Mouse (Mus musculus): ENCODE measurements around the gene Alox12b.

The Alox12b gene

DNA sequence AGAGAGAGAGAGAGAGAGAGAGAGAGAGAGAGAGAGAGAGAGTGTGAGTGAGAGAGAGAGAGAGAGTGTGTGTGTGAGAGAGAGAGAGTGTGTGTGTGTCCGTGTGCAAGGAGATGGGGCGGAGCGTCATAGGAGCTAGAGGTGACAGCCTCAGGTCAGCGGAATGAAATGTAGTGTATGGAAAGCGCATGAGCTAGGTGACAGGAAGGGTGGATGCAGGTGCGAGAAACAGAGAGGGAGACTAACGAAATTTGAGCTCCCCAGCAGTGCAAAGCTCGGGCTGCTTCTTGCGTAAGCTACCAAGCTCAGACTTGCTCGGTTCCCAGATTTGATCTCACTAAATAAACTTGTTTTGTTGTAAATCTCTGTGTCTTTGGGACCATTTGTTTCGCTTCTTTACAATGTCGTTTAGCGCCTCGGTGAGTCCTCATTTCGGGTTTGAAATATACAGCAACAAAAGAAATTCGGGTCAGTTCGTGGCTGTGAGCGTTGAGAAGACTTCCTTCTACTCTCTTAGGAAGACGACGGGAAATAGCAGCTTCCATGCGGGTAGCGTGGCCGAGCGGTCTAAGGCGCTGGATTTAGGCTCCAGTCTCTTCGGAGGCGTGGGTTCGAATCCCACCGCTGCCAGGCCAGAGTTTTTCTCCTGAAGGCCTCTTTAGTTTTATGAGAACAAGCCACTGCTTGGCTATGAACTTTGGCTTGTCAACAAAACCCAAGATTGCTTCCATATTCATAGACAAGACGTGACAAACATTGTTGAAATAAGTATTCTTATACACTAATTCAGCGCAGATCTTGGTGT is 32.9 kb upstream of the Alox12b start:
- DNase-seq (ENCODE audit: low spot score), result peak; percentile 88

- DNase-seq (ENCODE audit: low spot score), result peak; percentile 66
Measured at GRCm38 (mm10) chr11:69124498-69124847, 32.3 kb upstream of the Alox12b start.

DNA sequence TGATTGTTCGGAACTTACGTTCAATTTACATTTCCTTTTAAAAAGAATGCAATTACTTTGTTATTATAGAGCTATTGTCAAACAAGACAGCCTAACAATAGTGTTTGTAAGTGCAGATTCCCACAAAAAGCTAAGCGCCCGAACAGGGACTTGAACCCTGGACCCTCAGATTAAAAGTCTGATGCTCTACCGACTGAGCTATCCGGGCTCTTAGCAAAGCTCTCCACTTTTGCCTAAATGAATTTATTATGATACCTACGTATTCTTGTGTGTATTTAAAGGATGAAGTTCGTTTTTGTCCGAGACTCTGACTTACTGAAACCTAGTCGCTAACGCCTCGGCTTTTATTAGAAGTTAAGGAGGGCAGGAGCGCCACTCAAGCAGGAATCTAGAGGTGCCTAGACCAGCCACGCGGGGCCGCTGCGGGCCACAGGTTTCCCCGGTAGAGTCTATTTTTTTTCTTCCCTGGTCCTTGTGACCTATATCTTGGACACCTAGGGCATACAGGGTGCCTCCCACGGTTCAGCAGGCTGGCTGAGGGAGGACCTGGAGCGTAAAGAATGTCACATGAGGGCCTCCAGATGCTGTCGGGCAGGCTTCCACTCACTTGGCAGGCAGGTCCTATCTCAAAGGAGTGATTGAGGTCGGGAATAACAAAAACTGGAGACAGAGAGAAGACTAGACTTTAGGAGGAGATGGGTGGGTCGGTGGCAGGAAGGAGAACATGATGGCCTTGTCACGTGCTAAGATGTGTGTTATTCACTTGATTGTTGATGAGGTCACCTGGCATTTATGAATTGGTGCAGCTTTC is 31.5 kb upstream of the Alox12b start:
- DNase-seq (ENCODE audit: low spot score), result peak; percentile 81

- no peak for DNase-seq (ENCODE audit: low spot score)
Measured at GRCm38 (mm10) chr11:69125852-69125918, 31.1 kb upstream of the Alox12b start, which contains the start of gene Aloxe3. TSS of gene Aloxe3 (plus strand) at chr11:69125896.

GRCm38 (mm10) chr11:69125919-69126705 is 30.7 kb upstream of the Alox12b start:
- DNase-seq (ENCODE audit: low spot score), result peak; percentile 16

DNA sequence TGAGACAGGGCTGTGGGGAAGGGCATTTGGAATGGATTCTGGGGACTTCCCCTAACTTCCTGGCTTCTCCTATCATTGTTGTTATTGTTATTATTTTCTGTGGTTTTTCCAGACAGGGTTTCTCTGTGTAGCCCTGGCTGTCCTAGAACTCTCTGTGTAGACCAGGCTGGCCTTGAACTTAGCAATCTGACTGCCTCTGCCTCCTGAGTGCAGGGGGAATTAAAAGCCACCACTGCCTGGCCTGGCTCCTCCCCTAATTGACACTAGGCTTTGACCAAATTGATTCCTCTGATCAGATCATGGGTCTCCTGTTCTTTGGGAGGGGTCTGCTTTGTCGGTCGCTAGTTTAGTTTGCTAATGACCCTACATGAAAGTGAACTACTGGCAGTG is 30.1 kb upstream of the Alox12b start:
- peak; percentile 4 for DNase-seq (ENCODE audit: low spot score)

DNA sequence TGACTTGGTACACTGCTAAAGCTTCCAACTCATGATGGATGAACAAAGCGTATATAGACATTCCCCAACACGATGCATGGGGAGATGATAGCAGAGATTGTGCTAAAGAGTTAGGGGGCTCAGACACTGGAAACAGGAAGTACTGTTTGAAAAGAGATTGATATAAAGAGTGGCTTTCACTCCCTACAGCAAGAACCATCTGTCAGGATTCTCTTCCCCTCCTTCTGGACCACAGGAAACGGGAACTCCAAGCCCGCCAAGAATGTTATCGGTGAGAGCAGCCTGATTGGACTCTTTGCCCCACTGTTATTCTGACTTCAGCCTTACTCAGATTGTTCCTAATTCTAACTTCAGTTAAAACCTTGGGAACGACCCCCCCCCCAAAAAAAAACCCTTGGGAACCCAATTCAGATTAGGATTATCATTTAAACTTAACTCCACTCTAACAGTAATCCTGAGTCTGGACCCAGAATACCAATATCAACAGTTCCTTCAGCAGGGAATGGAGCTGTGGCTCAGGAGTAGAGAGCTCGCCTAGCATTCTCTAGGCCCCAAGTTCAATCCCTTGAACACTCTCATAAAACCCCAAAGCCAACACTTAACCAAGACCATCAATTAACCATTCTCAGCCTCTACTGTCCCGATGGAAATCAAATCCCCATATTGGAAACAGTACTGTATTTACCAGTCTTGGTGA is 28.2 kb upstream of the Alox12b start:
- DNase-seq (ENCODE audit: low spot score), result no peak

- no peak for DNase-seq (ENCODE audit: low spot score)
Measured at GRCm38 (mm10) chr11:69133566-69133922, 23.2 kb upstream of the Alox12b start.

GRCm38 (mm10) chr11:69133923-69134621 is 22.7 kb upstream of the Alox12b start:
- peak; percentile 63 for DNase-seq (ENCODE audit: low spot score)

DNA sequence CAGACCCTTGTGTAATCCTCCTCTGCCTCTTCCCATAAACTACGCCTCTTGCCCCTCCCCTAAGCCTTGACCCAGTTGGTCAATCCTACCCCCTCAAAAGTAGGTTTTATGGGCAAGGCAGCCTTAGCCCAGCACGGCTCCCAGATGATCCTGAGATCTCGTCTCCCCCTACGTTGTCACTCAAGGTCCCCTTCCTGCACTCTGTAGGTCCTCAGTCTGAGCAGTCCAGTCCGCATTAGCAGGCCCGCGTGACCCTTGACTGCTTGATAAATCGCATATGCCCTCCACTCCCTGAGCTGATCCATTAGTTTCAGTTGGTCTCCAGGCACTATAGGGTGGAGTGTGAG is 22.2 kb upstream of the Alox12b start:
- DNase-seq (ENCODE audit: low spot score), result no peak

GRCm38 (mm10) chr11:69135361-69135760 is 21.4 kb upstream of the Alox12b start:
- DNase-seq (ENCODE audit: low spot score), result no peak

- DNase-seq (ENCODE audit: low spot score), result peak; percentile 73
Measured at GRCm38 (mm10) chr11:69147546-69147945, 9.2 kb upstream of the Alox12b start.

- DNase-seq (ENCODE audit: low spot score), result peak; percentile 75
Measured at GRCm38 (mm10) chr11:69148451-69148960, 8.3 kb upstream of the Alox12b start.

DNA sequence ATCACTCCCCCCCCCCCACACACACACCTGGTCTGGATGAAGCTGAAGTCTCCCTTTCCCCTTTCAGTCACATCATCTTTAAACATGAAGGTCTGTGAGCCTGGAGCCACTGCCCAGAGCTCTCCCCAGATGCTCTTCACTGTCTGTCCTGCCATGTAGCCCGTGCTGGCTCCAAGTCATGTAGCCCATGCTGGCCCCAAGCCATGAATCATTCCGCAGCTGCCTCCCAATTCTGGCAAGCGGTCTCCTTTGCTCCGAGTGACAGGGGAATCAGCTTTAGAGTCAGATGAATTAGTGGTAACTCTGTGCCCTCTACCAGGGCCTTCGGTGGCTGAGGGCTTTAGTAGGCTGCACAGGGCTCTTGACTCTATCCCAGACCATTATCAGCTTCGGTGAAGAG is 7.1 kb upstream of the Alox12b start:
- DNase-seq (ENCODE audit: low spot score), result no peak

DNA sequence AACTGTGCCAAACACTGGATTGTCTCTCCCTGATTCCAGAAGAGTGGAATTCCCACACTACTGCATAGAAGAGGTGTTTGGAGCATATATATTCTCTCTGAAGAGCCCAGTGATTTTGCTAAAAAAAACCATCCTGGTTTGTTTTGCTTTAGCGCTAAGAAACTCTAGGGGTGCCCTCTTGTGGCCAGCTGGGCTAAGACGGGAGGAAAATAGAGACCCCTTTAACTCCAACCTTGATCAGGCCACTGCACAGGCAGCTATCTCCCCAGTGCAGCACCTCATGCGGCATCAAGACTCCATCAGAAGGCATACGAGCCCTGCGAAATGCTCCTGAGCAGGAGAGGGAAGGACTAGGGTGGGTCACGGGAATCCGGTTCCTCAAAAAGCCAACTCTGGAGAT is 6.3 kb upstream of the Alox12b start:
- peak; percentile 51 for DNase-seq (ENCODE audit: low spot score)

DNA sequence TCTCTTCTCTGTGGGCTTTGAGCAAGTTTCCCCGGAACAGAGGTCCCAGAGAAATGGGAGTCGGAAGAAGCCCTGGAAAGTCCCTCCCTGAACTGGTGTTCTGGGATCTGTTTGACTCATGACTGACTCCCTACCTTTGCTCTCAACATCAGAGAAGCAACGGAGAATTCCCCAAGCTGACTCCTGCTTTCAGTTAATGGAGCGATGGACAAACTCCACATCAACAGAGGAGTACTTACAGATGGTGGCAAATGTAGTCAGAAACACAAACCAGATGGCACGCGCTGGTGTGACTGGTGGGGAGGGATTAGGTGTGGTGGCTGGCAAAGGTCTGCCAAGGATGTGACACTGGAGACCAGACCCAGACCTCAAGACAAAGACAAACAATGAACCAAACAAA is 5.8 kb upstream of the Alox12b start:
- no peak for DNase-seq (ENCODE audit: low spot score)

- no peak for DNase-seq (ENCODE audit: low spot score)
Measured at GRCm38 (mm10) chr11:69153831-69154230, 3.0 kb upstream of the Alox12b start.

GRCm38 (mm10) chr11:69155351-69155750 is 1.4 kb upstream of the Alox12b start:
- DNase-seq (ENCODE audit: low spot score), result no peak

DNA sequence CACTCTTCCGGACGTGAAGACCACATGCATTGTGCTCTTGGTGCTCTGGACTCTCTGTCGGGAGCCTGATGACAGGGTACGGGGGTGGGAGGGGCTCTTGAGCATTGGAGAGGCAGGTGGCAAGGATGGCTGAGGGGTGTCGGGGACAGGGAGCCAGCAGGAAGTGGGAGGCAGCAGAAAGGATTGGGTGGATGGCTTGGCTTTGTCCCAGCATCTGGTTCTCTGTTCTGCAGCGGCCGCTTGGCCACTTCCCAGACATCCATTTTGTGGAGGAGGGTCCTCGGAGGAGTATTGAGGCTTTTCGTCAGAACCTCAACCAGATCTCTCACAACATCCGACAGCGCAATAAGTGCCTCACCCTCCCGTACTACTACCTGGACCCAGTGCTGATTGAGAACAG is 12.5 kb downstream of the Alox12b start:
- no peak for DNase-seq (ENCODE audit: low spot score)

- peak; percentile 77 for DNase-seq (ENCODE audit: low spot score)
Measured at GRCm38 (mm10) chr11:69171626-69172025, 14.8 kb downstream of the Alox12b start.

DNA sequence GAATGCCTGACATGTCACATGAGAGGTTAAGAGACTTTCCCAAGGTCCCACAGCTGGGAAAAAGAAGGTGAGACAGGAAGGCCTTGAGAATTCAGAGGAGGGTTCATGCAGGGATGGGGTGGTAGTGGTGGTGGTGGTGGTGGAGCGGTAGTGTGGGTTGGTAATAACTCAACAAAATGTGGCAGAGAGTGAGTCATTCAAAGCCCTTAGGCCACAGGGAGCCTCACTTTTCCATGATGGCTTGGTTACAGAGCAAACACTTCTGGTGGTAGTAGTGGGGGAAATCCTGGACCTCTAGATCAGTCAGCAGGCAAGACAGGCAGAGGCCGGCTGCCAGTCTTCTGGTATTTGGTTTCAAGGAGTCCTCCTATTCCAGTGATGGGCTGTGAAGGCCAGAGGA is 15.8 kb downstream of the Alox12b start:
- DNase-seq (ENCODE audit: low spot score), result no peak

DNA sequence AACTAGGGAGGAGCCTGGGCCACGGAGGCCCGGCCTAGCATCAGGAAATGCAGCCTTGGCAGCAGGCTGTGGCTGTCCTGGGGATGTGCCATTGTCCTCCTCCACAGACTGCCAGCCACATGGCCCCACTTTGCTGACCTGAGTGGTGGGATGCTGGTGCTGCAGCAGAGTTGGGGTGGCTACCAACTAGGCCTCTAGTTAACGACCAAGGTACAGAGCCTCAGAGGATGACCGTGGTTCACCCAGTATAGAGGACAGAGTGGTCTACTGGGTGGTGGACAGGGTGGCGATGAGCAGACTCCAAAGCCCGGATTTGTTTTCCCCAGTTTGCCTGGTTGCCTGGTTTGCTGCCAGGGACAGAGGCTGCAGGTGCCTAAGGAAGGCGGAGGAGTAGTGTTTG is 17.9 kb downstream of the Alox12b start:
- no peak for DNase-seq (ENCODE audit: low spot score)
